Mouse (Mus musculus) liver, embryonic 11.5 days (tissue): ENCODE results near the gene Plekha6. TPM values are rescaled to one million over a fixed set of nuclear protein-coding genes. Genes with fewer than 3 reads are reported as not detected.
A peak's percentile ranks its signal among the peaks of the same experiment; 100 is the strongest.

ENCODE experiments used
- ATAC-seq: fragments of 200-750 bp; cut with Nextera tagmentation; replicated peaks from 2 replicates; pipeline ENCODE4 v1.8.0; 2017; ENCODE audit warnings: moderate number of reproducible peaks, mild to moderate bottlenecking, moderate TSS enrichment, moderate library complexity; ENCODE audit not compliant: low FRiP score
- DNase-seq: peaks from one replicate; pipeline ENCODE4 v3.0.0-alpha.2; 2017; ENCODE audit warnings: low spot score
- H3K27ac ChIP-seq: fragments of 300-500 bp; sonication (generic); 2 replicates; pipeline ENCODE4 v1.5.1; 2014; ENCODE audit warnings: mild to moderate bottlenecking, low read depth, low read length, control low read depth
- H3K27me3 ChIP-seq: fragments of 300-500 bp; sonication (generic); replicated peaks from 2 replicates; pipeline ENCODE4 v1.6.1; 2014; ENCODE audit warnings: low read length, mixed read lengths; ENCODE audit not compliant: control insufficient read depth, insufficient read depth
- H3K36me3 ChIP-seq: fragments of 300-500 bp; sonication (generic); 2 replicates; pipeline ENCODE4 v1.6.1; 2014; ENCODE audit warnings: mild to moderate bottlenecking, low read length, moderate library complexity, mixed read lengths; ENCODE audit not compliant: control insufficient read depth, insufficient read depth
- H3K4me1 ChIP-seq: fragments of 300-500 bp; sonication (generic); replicated peaks from 2 replicates; pipeline ENCODE4 v1.6.1; 2014; ENCODE audit warnings: low read length, mixed read lengths; ENCODE audit not compliant: control insufficient read depth, insufficient read depth
- H3K4me2 ChIP-seq: fragments of 300-500 bp; sonication (generic); 2 replicates; pipeline ENCODE4 v1.6.1; 2014; ENCODE audit warnings: mild to moderate bottlenecking, control low read depth, moderate library complexity
- H3K4me3 ChIP-seq: fragments of 300-500 bp; sonication (generic); 2 replicates; pipeline ENCODE4 v1.5.1; 2014; ENCODE audit warnings: low read depth, low read length, control low read depth
- H3K9ac ChIP-seq: fragments of 300-500 bp; sonication (generic); 2 replicates; pipeline ENCODE4 v1.6.1; 2014; ENCODE audit warnings: low read depth, low read length, control low read depth
- H3K9me3 ChIP-seq: fragments of 300-500 bp; sonication (generic); 2 replicates; pipeline ENCODE4 v1.6.1; 2016; ENCODE audit warnings: low read length, inconsistent platforms, mixed read lengths; ENCODE audit not compliant: control insufficient read depth
- WGBS: fragments of 180-500 bp; shearing (Covaris S2); extraction: QIAGEN DNeasy Blood & Tissue Kit; methylation state at CpG from one replicate; pipeline ENCODE4 v1.1.7; 2014; 5-methylcytosine and 5-hydroxymethylcytosine counted together
- polyA plus RNA-seq: library from polyadenylated mRNA; unstranded; fragments of >200 nt; fragmentation: Nextera tagmentation; extraction: Ambion mirVana; gene quantifications from 2 replicates; pipeline ENCODE4 v1.2.1, GENCODE M21; 2014

Plekha6 gene
- polyA plus RNA-seq, 1 experiment from 2014 or later: 4.3 TPM

DNA sequence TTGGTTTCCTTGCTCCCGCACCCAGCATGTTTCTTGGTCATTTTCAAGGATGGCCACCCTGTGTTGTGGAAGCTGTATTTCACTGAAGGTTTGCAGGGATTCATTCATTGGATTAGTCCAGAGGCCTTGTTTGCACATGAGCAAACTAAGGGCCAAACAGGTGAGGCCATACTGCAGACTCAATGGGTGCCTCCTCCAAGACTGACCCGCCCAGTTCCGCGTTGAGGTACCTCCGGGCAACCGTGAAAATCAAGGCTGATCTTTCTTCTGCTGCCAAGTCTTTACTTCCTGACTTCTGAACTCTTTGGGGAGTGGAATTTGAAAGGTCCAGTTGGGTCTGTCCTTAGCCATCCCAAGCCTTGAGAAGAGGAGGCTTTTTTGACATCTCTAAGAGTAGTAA lies 90.2 kb downstream of the Plekha6 start:
- Histone ChIP-seq H3K4me3 (no peak overlapping the region), H3K4me2 (no peak overlapping the region), H3K9ac (no peak overlapping the region), H3K27me3 (0 out of 2 replicates have a peak, but pooled peaks cover 2% of the 10 kb centered on the region), H3K9me3 (no peaks in the 10 kb centered on the region), H3K27ac (peak overlapping the region; percentile 68), H3K36me3 (no peaks in the 10 kb centered on the region), H3K4me1 (peaks cover 43% of the 10 kb centered on the region)
- DNase-seq (no peak), ATAC-seq (no peak)
- WGBS: 81% methylated on average over 6 of the region's 6 CpGs

DNA sequence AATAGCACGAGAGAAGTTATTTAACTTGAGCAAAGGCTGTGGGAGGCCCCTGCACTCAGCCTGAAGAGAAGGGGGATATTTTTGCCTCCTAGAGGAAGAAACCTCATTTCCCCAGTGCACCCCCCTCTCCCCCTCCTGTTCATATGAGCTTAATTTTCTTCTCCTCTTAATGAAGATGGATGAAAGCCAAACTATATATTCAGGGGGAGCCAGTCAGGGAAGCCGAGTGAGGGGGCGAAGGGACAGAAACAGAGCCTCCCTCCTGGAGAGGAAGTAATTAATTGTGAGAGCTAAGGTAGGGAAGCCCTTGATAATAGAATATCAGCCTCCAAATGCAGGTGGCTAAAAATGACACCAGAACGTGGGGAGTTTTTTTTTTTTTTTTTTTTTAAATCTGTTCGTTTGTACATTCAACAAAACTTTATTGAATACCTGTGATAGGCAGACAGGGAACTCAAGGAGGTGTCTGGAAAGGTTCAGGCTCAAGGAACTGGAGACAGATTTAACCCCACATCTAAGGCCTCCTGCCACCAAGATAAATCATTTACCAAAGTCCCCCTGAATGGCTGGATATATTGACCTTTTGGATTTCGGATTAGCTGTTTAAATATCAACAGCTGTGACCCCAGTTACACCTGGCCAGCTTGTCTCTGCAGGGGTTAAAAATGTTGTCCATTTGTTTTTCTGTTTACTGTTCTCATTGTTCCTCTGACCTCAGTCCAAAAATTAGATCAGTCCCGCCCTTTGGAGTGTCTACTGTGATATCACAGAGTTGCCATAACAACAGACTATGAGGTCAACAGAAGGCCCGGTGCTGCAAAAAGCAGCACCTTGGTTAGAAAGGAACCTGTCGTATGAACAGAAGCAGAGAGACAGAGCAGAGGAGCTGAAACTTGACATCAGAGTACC lies 91.1 kb downstream of the Plekha6 start:
- no peak for DNase-seq

DNA sequence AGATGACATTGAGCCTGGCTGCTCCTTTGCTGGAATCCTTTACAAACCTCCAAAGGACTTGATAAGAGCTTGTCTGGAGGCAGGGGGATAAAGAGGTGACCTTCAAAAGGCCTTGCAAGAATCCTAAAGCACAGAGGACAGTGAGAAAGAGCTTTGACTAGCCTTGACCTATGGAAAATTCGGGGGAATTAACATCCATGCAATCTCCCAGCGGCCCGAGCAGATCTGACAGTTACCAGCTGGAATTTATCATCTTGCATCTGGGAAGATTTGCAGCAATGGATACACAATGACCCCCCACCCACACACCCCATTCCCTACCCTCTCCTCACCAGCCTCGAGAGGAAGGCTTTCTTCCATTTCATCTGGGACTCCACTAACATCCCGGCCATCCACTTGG lies 91.8 kb downstream of the Plekha6 start:
- Histone ChIP-seq H3K4me3 (no peak overlapping the region), H3K9me3 (no peaks in the 10 kb centered on the region), H3K36me3 (no peaks in the 10 kb centered on the region), H3K9ac (no peak overlapping the region), H3K4me1 (peaks cover 43% of the 10 kb centered on the region), H3K4me2 (0 out of 2 replicates have a peak overlapping the region, but pooled peaks have one; percentile 5), H3K27me3 (0 out of 2 replicates have a peak, but pooled peaks cover 2% of the 10 kb centered on the region), H3K27ac (no peak overlapping the region)
- DNase-seq: no peak
- no peak for ATAC-seq
- WGBS: 52% methylated on average over 5 of the region's 5 CpGs

More for the DNA sequence above, 91.1 kb downstream of the Plekha6 start:
- no peak overlapping the region for H3K4me3 ChIP-seq
- peak overlapping the region; percentile 27; the same call in 1 of the 2 replicates for H3K27ac ChIP-seq
- H3K4me2 ChIP-seq: 0 out of 2 replicates have a peak overlapping the region, but pooled peaks have one; percentile 5
- H3K36me3 ChIP-seq: no peaks in the 10 kb centered on the region
- no peaks in the 10 kb centered on the region for H3K9me3 ChIP-seq
- peaks cover 43% of the 10 kb centered on the region for H3K4me1 ChIP-seq
- H3K27me3 ChIP-seq: 0 out of 2 replicates have a peak, but pooled peaks cover 2% of the 10 kb centered on the region
- ATAC-seq: no peak
- WGBS: 36% methylated on average over 9 of the region's 9 CpGs
- no peak overlapping the region for H3K9ac ChIP-seq

DNA sequence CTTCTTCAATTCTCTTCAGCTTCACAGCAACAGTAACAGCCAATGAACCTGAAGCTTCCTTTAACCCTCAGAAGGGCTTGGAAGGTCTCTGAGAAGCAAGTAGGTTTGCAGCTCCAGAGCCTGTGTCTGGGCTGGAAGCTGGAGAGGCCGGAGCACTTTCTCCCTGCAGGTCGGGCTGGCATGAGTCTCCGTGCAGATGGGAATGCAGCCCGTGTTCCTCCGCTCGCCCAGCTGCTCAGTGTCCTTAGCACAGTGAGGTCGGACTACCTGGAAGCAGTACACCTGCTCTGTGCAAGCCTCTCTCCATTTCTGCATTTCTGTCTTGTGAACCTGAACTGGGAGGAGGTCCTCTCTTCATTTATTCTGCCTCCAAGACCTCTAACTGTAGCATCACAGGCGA lies 92.3 kb downstream of the Plekha6 start:
- H3K9ac ChIP-seq: no peak overlapping the region
- no peak overlapping the region for H3K27ac ChIP-seq
- 0 out of 2 replicates have a peak, but pooled peaks cover 2% of the 10 kb centered on the region for H3K27me3 ChIP-seq
- peaks cover 42% of the 10 kb centered on the region for H3K4me1 ChIP-seq
- no peak overlapping the region for H3K4me2 ChIP-seq
- no peaks in the 10 kb centered on the region for H3K9me3 ChIP-seq
- no peak overlapping the region for H3K4me3 ChIP-seq
- no peaks in the 10 kb centered on the region for H3K36me3 ChIP-seq
- 79% methylated on average over 8 of the region's 8 CpGs for WGBS
- DNase-seq (no peak), ATAC-seq (no peak)

DNA sequence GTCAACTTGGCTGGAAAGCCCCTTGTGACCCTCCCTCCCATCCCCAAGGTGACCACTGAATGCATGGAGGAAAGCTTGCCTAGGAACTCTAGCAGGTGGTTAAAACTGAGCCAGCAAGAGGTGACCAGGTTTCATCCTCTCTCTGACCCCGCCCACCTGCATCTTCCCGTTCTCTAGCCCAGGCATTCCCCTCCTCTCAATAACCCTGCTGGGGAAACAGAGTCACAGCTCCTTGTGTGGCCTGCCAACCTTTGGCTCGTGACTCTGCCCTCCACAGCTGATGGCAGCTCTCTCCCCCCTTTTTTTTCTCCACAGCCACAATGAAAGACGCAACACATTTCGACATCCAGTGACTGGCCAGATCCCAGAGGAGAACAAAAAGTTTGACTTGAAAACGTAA lies 94.7 kb downstream of the Plekha6 start:
- WGBS: 60% methylated on average over 6 of the region's 6 CpGs
- Histone ChIP-seq H3K36me3 (0 out of 2 replicates have a peak, but pooled peaks cover 2% of the 10 kb centered on the region), H3K4me1 (peaks cover 25% of the 10 kb centered on the region), H3K27me3 (no peaks in the 10 kb centered on the region), H3K9ac (no peak overlapping the region), H3K9me3 (no peaks in the 10 kb centered on the region), H3K4me2 (no peak overlapping the region), H3K4me3 (no peak overlapping the region), H3K27ac (no peak overlapping the region)
- no peak for ATAC-seq
- DNase-seq: no peak

DNA sequence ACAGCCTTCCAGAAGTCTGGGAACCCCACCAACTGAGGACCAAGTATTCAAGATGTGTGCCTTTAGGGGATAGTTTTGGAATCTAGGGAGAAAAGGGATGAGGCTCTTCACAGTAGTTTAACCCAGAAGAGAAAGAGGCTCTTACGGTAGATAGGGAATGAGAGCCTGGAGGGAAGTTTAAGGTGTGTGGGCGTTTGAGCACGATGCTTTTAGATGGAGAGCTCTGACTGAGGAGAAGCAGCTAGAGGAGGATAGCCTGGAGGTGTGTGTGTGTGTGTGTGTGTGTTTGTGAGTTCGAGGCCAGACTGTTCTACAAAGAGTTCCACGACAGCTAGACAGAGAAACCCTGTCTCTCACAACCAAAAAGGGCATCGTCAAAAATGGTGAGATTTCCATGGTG lies 98.6 kb downstream of the Plekha6 start:
- Histone ChIP-seq H3K9me3 (no peaks in the 10 kb centered on the region), H3K27me3 (peaks cover 3% of the 10 kb centered on the region; the same call in 1 of the 2 replicates), H3K36me3 (0 out of 2 replicates have a peak, but pooled peaks cover 2% of the 10 kb centered on the region), H3K4me3 (no peak overlapping the region), H3K4me1 (peaks cover 13% of the 10 kb centered on the region), H3K27ac (no peak overlapping the region), H3K4me2 (no peak overlapping the region), H3K9ac (no peak overlapping the region)
- DNase-seq (no peak), ATAC-seq (no peak)
- WGBS: 79% methylated on average over 6 of the region's 6 CpGs

DNA sequence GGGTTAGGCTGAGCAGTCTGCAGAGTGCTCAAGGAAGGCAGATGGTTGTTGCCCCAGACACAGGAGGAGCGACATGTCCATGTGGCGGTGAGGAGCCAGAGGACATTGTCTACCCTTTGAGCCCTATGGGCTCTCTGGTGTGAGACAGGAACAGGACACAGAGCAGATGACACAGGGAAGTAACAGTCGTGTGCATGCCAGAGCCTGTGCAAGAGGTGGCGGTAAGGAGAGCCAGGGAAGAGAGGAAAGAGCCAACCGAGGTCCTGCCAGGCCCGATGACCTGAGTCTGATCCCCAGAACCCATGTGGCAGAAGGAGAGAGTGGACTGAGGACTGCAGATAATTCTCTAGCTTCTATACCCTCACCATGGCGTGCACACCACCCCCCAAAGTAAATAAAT lies 99.1 kb downstream of the Plekha6 start:
- DNase-seq (no peak), ATAC-seq (no peak)
- peaks cover 14% of the 10 kb centered on the region for H3K4me1 ChIP-seq
- no peak overlapping the region for H3K4me2 ChIP-seq
- WGBS: 80% methylated on average over 7 of the region's 7 CpGs
- H3K9ac ChIP-seq: no peak overlapping the region
- H3K36me3 ChIP-seq: 0 out of 2 replicates have a peak, but pooled peaks cover 2% of the 10 kb centered on the region
- no peak overlapping the region for H3K4me3 ChIP-seq
- H3K9me3 ChIP-seq: no peaks in the 10 kb centered on the region
- H3K27ac ChIP-seq: no peak overlapping the region
- peaks cover 3% of the 10 kb centered on the region; the same call in 1 of the 2 replicates for H3K27me3 ChIP-seq

DNA sequence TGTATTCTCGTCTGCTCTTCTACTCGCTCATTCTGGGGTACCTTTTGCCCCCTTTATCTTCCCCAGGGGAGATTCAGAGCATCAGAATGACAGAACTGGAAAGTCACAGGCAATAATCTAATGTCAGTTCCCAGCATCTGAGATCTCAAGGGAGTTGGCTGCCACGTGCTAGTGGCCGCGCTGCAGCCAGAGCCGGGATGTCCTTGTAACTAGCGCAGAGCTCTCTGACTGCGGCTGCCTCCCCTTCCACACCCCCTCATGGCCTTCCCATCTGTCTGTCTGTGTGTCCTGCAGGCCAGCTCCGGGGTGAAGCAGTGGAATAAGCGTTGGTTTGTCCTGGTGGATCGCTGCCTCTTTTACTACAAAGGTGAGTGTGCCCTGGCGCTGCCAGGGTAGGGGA lies 100.4 kb downstream of the Plekha6 start:
- Histone ChIP-seq H3K36me3 (0 out of 2 replicates have a peak, but pooled peaks cover 2% of the 10 kb centered on the region), H3K27me3 (peaks cover 3% of the 10 kb centered on the region; the same call in 1 of the 2 replicates), H3K4me2 (no peak overlapping the region), H3K9me3 (no peaks in the 10 kb centered on the region), H3K9ac (0 out of 2 replicates have a peak overlapping the region, but pooled peaks have one; percentile 20), H3K27ac (no peak overlapping the region), H3K4me1 (peaks cover 13% of the 10 kb centered on the region), H3K4me3 (no peak overlapping the region)
- WGBS: 72% methylated on average over 12 of the region's 12 CpGs
- DNase-seq (no peak), ATAC-seq (no peak)
